Mouse (Mus musculus) bone marrow macrophage, adult 2 months (primary cell): ENCODE results near the gene Shisa7.

Source experiments
- CTCF ChIP-seq: IDR thresholded peaks from 2 replicates; pipeline ENCODE4 v1.5.1; 2012; ENCODE audit warnings: low read depth, mild to moderate bottlenecking, low read length, moderate library complexity
- POLR2A ChIP-seq: IDR thresholded peaks from 2 replicates; pipeline ENCODE4 v1.6.1; 2012; ENCODE audit warnings: mild to moderate bottlenecking, low read depth, low read length, borderline replicate concordance

- no peak for TF ChIP-seq CTCF
- TF ChIP-seq POLR2A, result no peak
These were observed 48.6 kb downstream of the Shisa7 start for GRCm38 (mm10) chr7:4795767-4796433.
